Mouse (Mus musculus) heart, embryonic 12.5 days (tissue): ENCODE measurements around the gene Ostf1. TPM values are rescaled to one million over a fixed set of nuclear protein-coding genes. Genes with fewer than 3 reads are reported as not detected.

Source experiments
- ATAC-seq: fragments of 200-750 bp; cut with Nextera tagmentation; 2 replicates; pipeline ENCODE4 v1.8.0; 2017; ENCODE audit warnings: moderate TSS enrichment, moderate library complexity; ENCODE audit not compliant: insufficient number of reproducible peaks, low FRiP score
- H3K27ac ChIP-seq: fragments of 300-500 bp; sonication (generic); 2 replicates; pipeline ENCODE4 v1.5.1; 2016; ENCODE audit warnings: mild to moderate bottlenecking, moderate library complexity; ENCODE audit not compliant: poor library complexity, severe bottlenecking
- H3K27me3 ChIP-seq: fragments of 300-500 bp; sonication (generic); replicated peaks from 2 replicates; pipeline ENCODE4 v1.6.1; 2016; ENCODE audit warnings: mild to moderate bottlenecking, moderate library complexity
- H3K36me3 ChIP-seq: fragments of 300-500 bp; sonication (generic); 2 replicates; pipeline ENCODE4 v1.6.1; 2016; ENCODE audit warnings: mild to moderate bottlenecking, moderate library complexity
- H3K4me1 ChIP-seq: fragments of 300-500 bp; sonication (generic); replicated peaks from 2 replicates; pipeline ENCODE4 v1.6.1; 2016; ENCODE audit warnings: mild to moderate bottlenecking
- H3K4me2 ChIP-seq: fragments of 300-500 bp; sonication (generic); 2 replicates; pipeline ENCODE4 v1.6.1; 2016; ENCODE audit warnings: mild to moderate bottlenecking, moderate library complexity
- H3K4me3 ChIP-seq: fragments of 300-500 bp; sonication (generic); 2 replicates; pipeline ENCODE4 v1.5.1; 2016; ENCODE audit warnings: mild to moderate bottlenecking
- H3K9ac ChIP-seq: fragments of 300-500 bp; sonication (generic); 2 replicates; pipeline ENCODE4 v1.6.1; 2016; ENCODE audit warnings: mild to moderate bottlenecking, moderate library complexity
- H3K9me3 ChIP-seq: fragments of 300-500 bp; sonication (generic); replicated peaks from 2 replicates; pipeline ENCODE4 v1.6.1; 2016; ENCODE audit warnings: mild to moderate bottlenecking, moderate library complexity
- WGBS: fragments of 180-500 bp; shearing (Covaris S2); methylation state at CpG from one replicate; pipeline ENCODE4 v1.1.7; 2016; 5-methylcytosine and 5-hydroxymethylcytosine counted together
- polyA plus RNA-seq: library from polyadenylated mRNA; unstranded; fragments of >200 nt; fragmentation: Nextera tagmentation; extraction: Ambion mirVana; gene quantifications from 2 replicates; pipeline ENCODE4 v1.2.1, GENCODE M21; 2016

Gene Ostf1
- polyA plus RNA-seq, 1 experiment from 2014 or later: 59.5 TPM

DNA sequence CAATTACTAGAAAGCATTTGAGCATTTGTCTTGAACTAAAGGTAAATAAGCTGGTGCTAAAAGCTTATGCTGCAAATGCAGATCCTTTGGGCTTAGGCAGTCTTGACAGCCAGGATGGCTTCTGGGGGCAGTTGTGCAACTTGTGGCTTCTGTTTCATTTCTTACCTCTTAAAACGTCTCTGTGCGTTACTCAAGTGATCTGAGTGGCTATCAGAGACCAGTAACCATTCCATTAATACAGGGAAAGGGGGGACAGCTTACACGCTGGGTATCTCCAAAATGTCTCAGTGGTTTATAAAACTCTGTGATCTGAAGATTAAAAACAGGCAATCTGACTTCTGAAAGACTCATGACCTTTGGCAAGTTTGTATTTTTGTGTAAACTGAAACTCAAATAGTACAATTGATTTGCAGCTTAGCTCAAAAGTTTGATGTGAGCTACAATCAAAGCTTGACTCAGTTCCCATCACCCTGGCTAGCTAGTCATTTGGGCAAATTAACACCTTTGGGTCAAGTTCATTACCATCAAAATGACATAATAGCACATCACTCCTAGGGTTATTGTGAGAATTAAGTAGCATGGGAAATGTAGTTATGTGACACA, 62.7 kb downstream of the Ostf1 start:
- H3K9ac ChIP-seq: no peak overlapping the region
- no peak overlapping the region for H3K4me3 ChIP-seq
- peaks cover 9% of the 10 kb centered on the region for H3K4me1 ChIP-seq
- no peaks in the 10 kb centered on the region for H3K36me3 ChIP-seq
- no peak overlapping the region for H3K4me2 ChIP-seq
- 75% methylated on average over 3 of the region's 3 CpGs for WGBS
- no peak overlapping the region for H3K27ac ChIP-seq
- no peaks in the 10 kb centered on the region for H3K9me3 ChIP-seq
- no peaks in the 10 kb centered on the region for H3K27me3 ChIP-seq
- no peak for ATAC-seq

- no peak overlapping the region for H3K4me2 ChIP-seq
- H3K27ac ChIP-seq: no peak overlapping the region
- H3K27me3 ChIP-seq: no peaks in the 10 kb centered on the region
- no peak overlapping the region for H3K4me3 ChIP-seq
- H3K9ac ChIP-seq: no peak overlapping the region
- 0 out of 2 replicates have a peak, but pooled peaks cover 3% of the 10 kb centered on the region for H3K4me1 ChIP-seq
- no peak for ATAC-seq
- H3K36me3 ChIP-seq: no peaks in the 10 kb centered on the region
- 80% methylated on average over 12 of the region's 12 CpGs for WGBS
- no peaks in the 10 kb centered on the region for H3K9me3 ChIP-seq
Measured at GRCm38 (mm10) chr19:18567936-18568827, 63.4 kb downstream of the Ostf1 start.

GRCm38 (mm10) chr19:18567501-18567900, 64.1 kb downstream of the Ostf1 start:
- Histone ChIP-seq H3K9me3 (no peaks in the 10 kb centered on the region), H3K36me3 (no peaks in the 10 kb centered on the region), H3K4me3 (no peak overlapping the region), H3K4me1 (0 out of 2 replicates have a peak, but pooled peaks cover 3% of the 10 kb centered on the region), H3K9ac (no peak overlapping the region), H3K4me2 (no peak overlapping the region), H3K27me3 (no peaks in the 10 kb centered on the region), H3K27ac (no peak overlapping the region)
- no peak for ATAC-seq
- WGBS: 86% methylated on average over 11 of the region's 11 CpGs

DNA sequence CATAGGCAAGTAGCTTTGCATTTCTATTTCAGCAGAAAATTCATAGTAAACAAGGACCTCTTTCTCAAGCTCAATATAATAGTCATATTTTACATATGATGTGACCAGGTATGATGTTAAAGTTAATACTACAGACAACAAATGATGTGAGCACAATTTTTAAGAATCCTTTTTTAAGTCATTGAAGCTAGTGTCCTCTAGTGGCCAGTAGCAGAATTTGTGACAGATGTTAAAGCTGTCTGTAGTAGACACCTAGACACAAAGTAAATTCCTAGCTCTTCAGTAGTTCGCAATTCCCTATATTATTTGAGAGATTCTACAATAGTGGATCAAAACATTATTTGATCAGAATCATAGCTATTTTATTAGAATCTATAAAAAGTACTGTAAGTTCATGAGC, 73.9 kb downstream of the Ostf1 start:
- Histone ChIP-seq H3K4me2 (no peak overlapping the region), H3K9ac (no peak overlapping the region), H3K27ac (no peak overlapping the region), H3K27me3 (no peaks in the 10 kb centered on the region), H3K4me1 (no peaks in the 10 kb centered on the region), H3K36me3 (no peaks in the 10 kb centered on the region), H3K4me3 (no peak overlapping the region), H3K9me3 (no peaks in the 10 kb centered on the region)
- WGBS: 68% methylated on average over 1 of the region's 1 CpGs
- ATAC-seq: no peak

GRCm38 (mm10) chr19:18555645-18556044, 76.0 kb downstream of the Ostf1 start:
- H3K4me1 ChIP-seq: no peaks in the 10 kb centered on the region
- H3K9me3 ChIP-seq: no peaks in the 10 kb centered on the region
- H3K27me3 ChIP-seq: no peaks in the 10 kb centered on the region
- no peak overlapping the region for H3K4me2 ChIP-seq
- H3K27ac ChIP-seq: no peak overlapping the region
- no peak overlapping the region for H3K9ac ChIP-seq
- no peaks in the 10 kb centered on the region for H3K36me3 ChIP-seq
- no peak overlapping the region for H3K4me3 ChIP-seq
- ATAC-seq: no peak
- WGBS: 78% methylated on average over 2 of the region's 2 CpGs

DNA sequence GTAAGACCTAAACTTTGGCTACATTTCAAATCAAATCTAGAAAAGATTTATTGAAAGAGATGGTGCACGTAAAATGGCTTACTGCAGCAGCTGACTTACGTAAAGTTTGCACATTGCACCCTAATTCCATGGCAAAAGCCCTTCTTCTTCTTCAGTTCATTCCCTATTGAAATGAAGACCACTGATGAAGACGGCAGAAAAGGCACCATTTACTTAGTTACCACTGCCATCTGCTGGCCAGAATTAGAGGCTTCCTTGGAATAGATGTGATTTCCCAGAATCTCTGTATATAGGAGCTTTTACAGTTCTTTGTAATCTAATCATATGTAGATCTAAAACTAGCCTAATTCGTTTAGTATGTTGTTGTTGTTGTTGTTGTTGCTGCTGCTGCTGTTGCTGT, 83.0 kb downstream of the Ostf1 start:
- H3K9me3 ChIP-seq: no peaks in the 10 kb centered on the region
- WGBS: 16% methylated on average over 4 of the region's 4 CpGs
- H3K27me3 ChIP-seq: no peaks in the 10 kb centered on the region
- H3K9ac ChIP-seq: no peak overlapping the region
- no peaks in the 10 kb centered on the region for H3K4me1 ChIP-seq
- H3K36me3 ChIP-seq: no peaks in the 10 kb centered on the region
- H3K4me2 ChIP-seq: no peak overlapping the region
- H3K4me3 ChIP-seq: no peak overlapping the region
- H3K27ac ChIP-seq: no peak overlapping the region
- no peak for ATAC-seq

Other genes starting within 250 kb of the Ostf1 start
- gene Nmrk1, start 127 bp upstream of the Ostf1 start, polyA plus RNA-seq: 5.7 and 6.3 TPM in 2 replicates
- gene Carnmt1, start 38.9 kb upstream of the Ostf1 start, polyA plus RNA-seq: 32.3 and 34.9 TPM in 2 replicates
- gene D030056L22Rik, start 81.4 kb upstream of the Ostf1 start, polyA plus RNA-seq: 29.3 and 29.8 TPM in 2 replicates
- 0.15 and 0.17 TPM in 2 replicates for gene Trpm6, start 118.2 kb upstream of the Ostf1 start, polyA plus RNA-seq